Mouse (Mus musculus) frontal cortex, adult 2 months (tissue): Measurements from ENCODE around the gene Cers4. TPM values are rescaled to one million over a fixed set of nuclear protein-coding genes. Genes with fewer than 3 reads are reported as not detected.

ENCODE experiments used
- polyA plus RNA-seq: library from polyadenylated mRNA; depleted of rRNA; stranded (reverse); fragments of >200 nt; gene quantifications from 2 replicates; pipeline ENCODE4 v1.2.3, GENCODE M21; 2012; rRNA removed

Gene Cers4
- polyA plus RNA-seq, 1 experiment: 54.5 TPM

Other genes with a start within 250 kb of the Cers4 start
- 37.1 and 54.6 TPM in 2 replicates for gene Tgfbr3l, start 244.8 kb upstream of the Cers4 start, polyA plus RNA-seq
- 45.3 and 48.2 TPM in 2 replicates for gene Snapc2, start 239.9 kb upstream of the Cers4 start, polyA plus RNA-seq
- gene Ctxn1, start 233.8 kb upstream of the Cers4 start, polyA plus RNA-seq: 883 and 1,085 TPM in 2 replicates
- gene Timm44, start 217.1 kb upstream of the Cers4 start, polyA plus RNA-seq: 111 and 131 TPM in 2 replicates
- 22.4 and 23.6 TPM in 2 replicates for gene Ccl25, start 167.8 kb upstream of the Cers4 start, polyA plus RNA-seq
- 39.9 and 40.2 TPM in 2 replicates for gene Elavl1, start 167.6 kb upstream of the Cers4 start, polyA plus RNA-seq
- 5.6 and 7.6 TPM in 2 replicates for gene Zfp958, start 120.1 kb downstream of the Cers4 start, polyA plus RNA-seq